In genomic region chr7:132790447-132791219, GRCm38 (mm10) we compare ENCODE assay signal across 15 mouse cellular contexts. TPM values are rescaled to one million over a fixed set of nuclear protein-coding genes. Genes with fewer than 3 reads are reported as not detected.
A peak's percentile ranks its signal among the peaks of the same experiment; 100 is the strongest.
DNase-seq lines count a peak whose midpoint lies in the region; ATAC-seq and TF ChIP-seq lines count a peak whose summit lies in the region.
"Had no signal": no experiment of that assay in that cellular context is flagged by ENCODE, and none has a peak within 500 bp of the region (broad histone marks: within the 10 kb centered on the region; RNA-seq: fewer than 3 reads in every experiment).

No protein-coding gene starts in this region.

- TF ChIP-seq POLR2A in small intestine, adult 2 months (IDR thresholded peaks at IDR 0.05; ENCODE audit: low read depth, low read length): no peak

- no peaks in the 10 kb centered on the region for H3K9me3 ChIP-seq in forebrain, postnatal 0 days (ENCODE audit: low read length)
- H3K9me3 ChIP-seq: forebrain, embryonic 12.5 days; kidney, embryonic 15.5 days; limb, embryonic 10.5 days had no signal

- no peak for TF ChIP-seq CTCF in small intestine, adult 2 months (IDR thresholded peaks at IDR 0.05; ENCODE audit: extremely low read depth, insufficient read length, insufficient replicate concordance, low read depth, low read length)
- TF ChIP-seq CTCF in forebrain, postnatal 0 days (IDR thresholded peaks at IDR 0.05; ENCODE audit: low read depth): no peak

- intact Hi-C loops in gastrocnemius, postnatal 14 days (cut with DNase I; ENCODE audit: low total_unique reads): no loop called here

- peaks cover 56% of the 10 kb centered on the region for H3K4me1 ChIP-seq in small intestine, adult 2 months (ENCODE audit: control insufficient read depth, insufficient read depth, insufficient read length, low read length)
- peaks cover 9% of the 10 kb centered on the region for H3K4me1 ChIP-seq in forebrain, postnatal 0 days (ENCODE audit: insufficient read depth)

- no peaks in the 10 kb centered on the region for H3K27me3 ChIP-seq in small intestine, adult 2 months (ENCODE audit: control insufficient read depth, insufficient read depth, low read length)
- no peaks in the 10 kb centered on the region for H3K27me3 ChIP-seq in forebrain, postnatal 0 days (ENCODE audit: insufficient read depth, low read length)
- H3K27me3 ChIP-seq: forebrain, embryonic 12.5 days; kidney, embryonic 15.5 days had no signal

- H3K4me3 ChIP-seq in small intestine, adult 2 months (ENCODE audit: low read depth, low read length): no peak overlapping the region
- H3K4me3 ChIP-seq in forebrain, postnatal 0 days (ENCODE audit: low read depth, low read length): no peak overlapping the region
- H3K4me3 ChIP-seq: forebrain, embryonic 12.5 days; kidney, embryonic 15.5 days; limb, embryonic 10.5 days had no signal

- ATAC-seq in erythroblast, adult 5-6 weeks (replicated peaks; ENCODE audit: low FRiP score, poor library complexity, severe bottlenecking): peak; percentile 59
- ATAC-seq in forebrain, postnatal 0 days: no peak

- H3K36me3 ChIP-seq in small intestine, adult 2 months (ENCODE audit: control insufficient read depth, insufficient read depth, low read length): no peaks in the 10 kb centered on the region
- no peaks in the 10 kb centered on the region for H3K36me3 ChIP-seq in forebrain, postnatal 0 days (ENCODE audit: insufficient read depth)
- H3K36me3 ChIP-seq: kidney, embryonic 15.5 days had no signal

- 56% methylated on average over 14 of the region's 14 CpGs for WGBS in small intestine, adult 2 months
- WGBS in forebrain, postnatal 0 days: 91% methylated on average over 14 of the region's 14 CpGs

- H3K9ac ChIP-seq in forebrain, postnatal 0 days: no peak overlapping the region
- H3K9ac ChIP-seq: forebrain, embryonic 12.5 days; kidney, embryonic 15.5 days had no signal

- DNase-seq in gastrocnemius, postnatal 14 days: peak; percentile 55
- DNase-seq in gastrocnemius, adult 18-20 months (ENCODE audit: low spot score): no peak
- DNase-seq in lung, postnatal 36 days: peak; percentile 61
- DNase-seq in lung, postnatal 14 days: no peak
- no peak for DNase-seq in kidney, postnatal 25 days
- no peak for DNase-seq in forebrain, postnatal 0 days
- DNase-seq: cerebellum, adult 9-10 months; gastrocnemius, postnatal 25 days; right cerebral cortex, postnatal 14 days; thymus, adult 18-20 months had no signal

- no peak overlapping the region for H3K4me2 ChIP-seq in forebrain, postnatal 0 days (ENCODE audit: low read depth)
- H3K4me2 ChIP-seq: forebrain, embryonic 12.5 days; kidney, embryonic 15.5 days had no signal

- H3K27ac ChIP-seq in small intestine, adult 2 months (ENCODE audit: insufficient read depth, low read depth, low read length): peak overlapping the region; percentile 84
- no peak overlapping the region for H3K27ac ChIP-seq in forebrain, postnatal 0 days (ENCODE audit: low read depth, low read length)
- H3K27ac ChIP-seq: forebrain, embryonic 12.5 days; kidney, embryonic 15.5 days; limb, embryonic 10.5 days had no signal

RNA-seq across cellular contexts. Expression of gene Fam53b, which starts 23.1 kb away (rescaled TPM):
- total RNA-seq in gastrocnemius, postnatal 14 days (2021): 10 to 100 TPM; 19.5 to 24.1 TPM
- total RNA-seq in gastrocnemius, adult 18-20 months (2021): 10 to 100 TPM; 25.7 to 30.2 TPM
- 119 and 143 TPM in 2 replicates for total RNA-seq in erythroblast, adult 5-6 weeks (2015; ENCODE audit: low replicate concordance)
- 126 and 169 TPM in 2 replicates for total RNA-seq in erythroblast, adult 5-6 weeks (2017; ENCODE audit: low replicate concordance)
- polyA plus RNA-seq in small intestine, adult 2 months (2012; rRNA removed): 24.6 and 55.7 TPM in 2 replicates
- total RNA-seq in forebrain, postnatal 0 days (2014; rRNA removed): 5.6 and 15.4 TPM in 2 replicates
- polyA plus RNA-seq in forebrain, postnatal 0 days (2015; fragmentation: Nextera tagmentation; extraction: Ambion mirVana): 5.6 and 5.8 TPM in 2 replicates

Comparison
In these comparisons a context has a peak if more than half of its experiments do, and no peak if none do; other contexts are left out.
1. DNase-seq: peak in gastrocnemius, postnatal 14 days (single experiment) and lung, postnatal 36 days (single experiment); none in gastrocnemius, adult 18-20 months (single experiment), lung, postnatal 14 days (single experiment), kidney, postnatal 25 days (0 of 2) and forebrain, postnatal 0 days (single experiment).